Mouse (Mus musculus) ovary, postnatal 14 days (tissue): Measurements from ENCODE around the gene Ap2b1.

Experiments
- DNase-seq: peaks from one replicate; pipeline ENCODE4 v3.0.0; 2022; ENCODE audit warnings: low spot score

Ap2b1 gene

DNA sequence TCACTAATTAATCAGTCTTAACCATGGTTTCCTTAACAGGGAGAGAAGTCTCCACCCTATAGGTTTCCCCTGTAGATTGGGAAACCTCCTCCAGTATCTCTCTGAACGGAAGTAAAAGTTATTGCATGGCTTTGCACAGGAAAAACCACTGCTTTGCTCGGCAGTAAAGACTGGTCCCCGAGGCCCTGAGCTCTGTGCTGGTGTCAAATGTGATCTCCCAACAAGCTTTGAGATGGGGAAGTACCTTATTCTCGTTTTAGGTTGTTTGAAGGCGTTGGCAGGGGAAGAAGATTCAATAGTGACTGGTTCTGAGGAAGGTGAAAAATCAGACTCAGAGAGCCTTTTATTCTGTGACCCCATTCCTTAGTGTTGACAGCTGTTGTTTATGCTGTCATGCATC, 99.9 kb downstream of the Ap2b1 start:
- DNase-seq: no peak

DNA sequence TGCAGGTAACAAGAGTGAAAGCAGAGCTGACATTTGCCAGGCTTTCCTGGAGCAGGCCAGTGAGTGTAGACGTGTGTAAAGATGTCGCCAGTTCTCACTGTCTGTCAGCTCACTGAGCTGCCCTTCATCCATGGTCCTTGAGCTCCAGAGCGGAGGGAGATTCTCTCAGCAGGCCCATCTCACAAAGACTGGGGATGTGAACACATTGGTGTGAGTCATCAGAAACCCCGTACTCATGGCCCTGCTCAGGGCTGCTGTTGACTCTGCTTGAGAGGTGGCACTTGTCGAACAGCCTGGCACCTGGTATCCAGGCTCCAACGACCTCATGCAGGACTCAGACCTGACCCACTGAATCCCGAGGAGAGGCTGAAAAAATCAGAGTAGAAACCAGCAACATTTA, 105.0 kb downstream of the Ap2b1 start:
- DNase-seq: no peak

DNA sequence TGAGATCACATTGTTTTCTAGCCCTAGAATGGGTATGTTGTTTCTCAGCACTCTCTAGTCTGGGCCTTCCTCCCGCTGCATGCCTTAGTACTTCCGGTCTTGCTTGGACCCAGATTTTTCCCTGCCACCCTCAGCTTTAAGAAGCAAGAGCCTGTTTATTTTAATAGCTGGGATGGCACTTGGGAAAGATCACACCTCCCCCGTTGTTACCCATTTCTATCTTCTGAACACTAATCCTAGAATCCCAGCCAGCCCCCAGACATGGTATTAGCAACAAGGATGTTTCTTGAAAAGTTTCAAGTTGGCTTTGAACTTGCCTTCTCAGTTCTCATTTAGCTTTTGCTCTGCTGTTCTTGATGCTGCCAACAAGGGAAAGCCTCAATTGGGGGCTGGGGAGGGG, 107.6 kb downstream of the Ap2b1 start:
- DNase-seq: no peak

GRCm38 (mm10) chr11:83408242-83408641, 109.4 kb downstream of the Ap2b1 start:
- DNase-seq: no peak

DNA sequence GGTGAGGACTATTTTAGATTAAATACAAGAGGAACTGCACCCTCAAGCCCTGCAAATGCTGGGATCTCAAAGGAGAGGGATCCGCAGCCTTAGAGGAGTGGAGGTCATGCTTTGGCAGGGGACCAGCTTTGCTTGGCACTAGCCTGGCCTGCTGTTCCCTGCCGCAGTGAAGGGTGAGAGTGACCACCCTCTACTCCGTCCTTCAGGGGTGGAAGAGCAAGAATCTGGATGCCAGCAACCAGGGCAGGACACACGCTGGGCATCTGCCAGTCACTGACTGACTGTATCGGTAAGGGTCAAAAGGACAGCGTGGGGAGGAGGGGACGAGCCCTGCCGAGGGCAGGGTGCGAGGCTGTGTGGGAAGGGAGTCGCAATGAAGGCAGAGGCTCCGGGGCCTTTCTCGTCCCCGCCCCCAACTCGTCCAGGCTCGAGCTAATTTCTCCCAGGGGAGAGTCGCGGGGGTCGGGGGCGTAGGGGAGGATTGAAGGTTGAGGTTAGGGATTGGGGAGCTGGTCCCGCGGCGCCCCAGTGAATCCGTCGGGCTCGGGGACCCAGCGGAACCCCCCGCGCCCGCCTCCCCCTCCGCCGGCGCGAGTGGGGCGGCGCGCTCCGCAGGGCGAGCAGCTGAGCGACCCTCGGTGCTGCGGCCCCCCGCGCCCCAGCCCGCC, 110.4 kb downstream of the Ap2b1 start, which contains the start of gene Rasl10b:
Rasl10b (plus strand) TSS at position 51 of the 668 bp plus-strand sequence.
- no peak for DNase-seq

- no peak for DNase-seq
Observed at GRCm38 (mm10) chr11:83409792-83410291, 111.0 kb downstream of the Ap2b1 start.

DNA sequence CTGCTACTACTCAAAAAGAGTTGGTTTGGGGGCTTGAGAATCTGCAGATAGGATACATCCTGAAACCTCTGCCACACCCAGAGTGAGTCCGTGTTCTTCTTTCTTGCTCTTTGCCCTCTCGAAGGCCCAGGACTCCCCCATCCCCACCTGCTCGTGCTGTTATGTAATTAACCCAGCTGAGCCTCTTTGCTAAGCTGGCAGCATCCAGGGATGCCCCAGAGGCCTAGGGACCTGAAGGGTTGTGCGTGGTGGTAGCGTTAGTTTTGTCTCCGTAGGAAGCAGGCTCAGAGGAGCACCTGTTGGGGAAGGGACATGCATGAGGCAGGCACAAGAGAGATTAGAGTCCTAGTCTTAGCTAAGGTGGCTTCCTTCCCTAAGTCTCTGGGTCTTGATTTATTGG, 111.7 kb downstream of the Ap2b1 start:
- no peak for DNase-seq

- peak; percentile 44 for DNase-seq
Observed at GRCm38 (mm10) chr11:83417080-83417479, 118.3 kb downstream of the Ap2b1 start.

DNA sequence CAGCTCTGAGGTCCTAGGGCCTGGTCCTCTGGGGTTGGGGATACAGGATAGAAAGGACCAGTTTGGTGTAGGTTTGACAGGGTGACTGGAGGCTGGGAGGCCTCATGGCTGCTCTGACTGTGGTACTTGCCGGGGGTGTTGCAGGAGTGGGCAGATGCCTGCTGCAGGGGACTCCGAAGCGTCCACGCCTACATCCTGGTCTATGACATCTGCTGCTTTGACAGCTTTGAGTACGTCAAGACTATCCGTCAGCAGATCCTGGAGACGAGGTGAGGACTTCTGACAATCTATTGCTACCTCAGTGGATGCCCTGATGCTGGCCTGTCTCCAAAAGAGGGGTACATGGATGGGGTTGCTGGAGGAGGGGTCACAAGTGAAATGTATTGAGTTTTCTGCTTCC, 118.9 kb downstream of the Ap2b1 start:
- DNase-seq: no peak

DNA sequence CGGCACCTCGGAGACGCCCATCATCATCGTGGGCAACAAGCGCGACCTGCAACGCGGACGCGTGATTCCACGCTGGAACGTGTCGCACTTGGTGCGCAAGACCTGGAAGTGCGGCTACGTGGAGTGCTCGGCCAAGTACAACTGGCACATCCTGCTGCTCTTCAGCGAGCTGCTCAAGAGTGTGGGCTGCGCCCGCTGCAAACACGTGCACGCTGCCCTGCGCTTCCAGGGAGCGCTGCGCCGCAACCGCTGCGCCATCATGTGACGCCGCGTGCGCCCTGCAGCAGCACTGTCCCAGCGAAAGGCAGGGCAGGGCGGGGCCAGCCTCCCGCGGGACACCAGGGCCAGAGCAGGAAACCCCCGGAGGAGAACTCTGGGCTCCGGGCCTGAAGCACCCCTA, 119.7 kb downstream of the Ap2b1 start:
- DNase-seq: no peak

DNA sequence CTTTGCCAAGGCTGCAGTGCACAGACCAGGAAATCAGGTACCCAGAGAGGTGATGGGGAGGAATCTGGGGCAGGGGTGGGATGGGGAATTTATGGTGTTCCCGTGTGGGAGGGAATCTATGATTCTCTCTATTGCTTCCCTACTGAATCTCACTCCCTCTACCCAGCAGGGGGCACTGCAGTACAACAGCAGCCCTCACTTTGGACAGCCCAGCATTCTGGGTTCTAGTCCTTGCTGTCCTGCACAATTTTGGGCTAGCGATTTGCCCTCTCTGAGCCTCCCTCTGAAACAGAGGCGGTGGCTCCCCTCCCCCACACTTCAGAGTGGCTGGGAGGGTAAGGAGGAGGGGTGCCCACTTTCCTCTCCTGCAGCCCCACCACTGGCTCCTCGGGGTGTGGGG, 121.5 kb downstream of the Ap2b1 start:
- no peak for DNase-seq

- peak; percentile 63 for DNase-seq
Observed at GRCm38 (mm10) chr11:83421305-83421704, 122.5 kb downstream of the Ap2b1 start.

GRCm38 (mm10) chr11:83424681-83425080, 125.9 kb downstream of the Ap2b1 start:
- DNase-seq: peak; percentile 69

- DNase-seq: no peak
Observed at GRCm38 (mm10) chr11:83426964-83427363, 128.1 kb downstream of the Ap2b1 start.

DNA sequence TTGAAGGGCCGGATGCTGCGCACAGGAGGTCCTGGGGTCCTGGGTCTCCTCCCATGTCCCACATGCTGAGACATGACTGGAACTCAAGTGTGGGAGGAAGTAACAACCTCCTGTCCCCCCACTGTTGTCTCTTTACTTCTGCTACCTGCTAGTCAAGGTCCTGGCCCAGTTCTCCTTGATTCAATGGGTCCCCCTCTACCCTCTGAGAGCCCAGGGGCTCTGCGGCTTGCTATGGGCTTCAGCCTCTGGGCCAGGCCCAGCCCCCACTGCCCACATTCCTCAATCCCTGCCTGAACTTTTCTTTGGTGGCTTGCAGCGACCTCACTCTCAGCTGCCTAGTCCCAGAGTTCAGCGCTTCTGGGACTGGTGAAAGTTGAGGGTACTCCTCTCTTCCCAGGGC, 130.5 kb downstream of the Ap2b1 start, which contains the start of gene Gas2l2:
Gas2l2 (minus strand) TSS at position 101 of the 400 bp plus-strand sequence.
- DNase-seq: no peak

DNA sequence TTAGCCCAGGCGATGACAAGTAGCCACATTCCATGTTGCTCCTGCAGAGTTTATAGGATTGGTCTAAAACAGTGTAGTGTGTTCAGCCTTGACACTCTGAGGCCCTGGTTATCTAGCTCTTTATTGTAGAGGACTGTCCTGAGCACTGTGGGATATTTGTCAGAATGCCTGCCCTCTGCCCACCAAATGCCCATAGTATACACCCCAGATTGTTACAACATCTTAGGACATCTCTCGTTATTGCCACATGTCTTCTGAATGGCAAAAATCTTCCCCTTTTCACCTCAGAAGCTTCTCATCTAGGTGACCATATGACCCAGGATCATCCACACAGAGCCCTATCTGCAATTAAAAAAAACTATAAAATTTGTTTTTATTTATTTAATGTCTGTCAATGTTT, 133.7 kb downstream of the Ap2b1 start:
- DNase-seq: no peak

- no peak for DNase-seq
Observed at GRCm38 (mm10) chr11:83437377-83437776, 138.6 kb downstream of the Ap2b1 start, which contains the start of gene 1700020L24Rik. Gene 1700020L24Rik, plus strand, starts transcription at chr11:83437677.

DNA sequence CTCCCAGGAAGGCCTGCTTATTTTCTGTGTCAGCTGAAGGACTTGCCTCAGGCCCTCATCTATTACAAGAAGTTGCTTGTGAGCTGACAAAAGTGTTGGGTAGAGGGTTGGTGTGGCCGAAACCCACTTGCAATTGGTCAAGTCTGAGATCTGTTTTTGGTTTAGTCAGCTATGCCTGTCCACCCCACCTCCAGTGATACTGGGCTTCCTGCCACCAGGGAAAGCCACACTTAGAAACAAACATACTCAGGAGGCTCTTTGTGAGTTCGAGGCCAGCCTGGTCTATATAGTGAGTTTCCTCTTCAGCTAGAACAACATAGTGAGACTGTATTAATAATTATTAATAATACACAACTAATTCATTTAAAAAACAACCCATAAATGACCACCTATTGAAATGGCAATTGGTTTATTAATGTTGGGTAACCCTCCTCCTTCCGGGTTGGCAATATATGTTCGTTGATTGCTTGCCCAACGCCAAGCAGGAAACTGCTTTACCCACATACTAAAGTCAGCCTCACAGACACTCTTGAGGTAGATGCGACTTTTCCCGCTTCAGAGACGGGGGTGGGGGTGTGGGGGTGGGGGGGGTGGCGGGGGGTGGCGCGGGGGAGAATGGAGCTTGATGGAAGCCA, 140.7 kb downstream of the Ap2b1 start:
- no peak for DNase-seq

- peak; percentile 77 for DNase-seq
Observed at GRCm38 (mm10) chr11:83440081-83441064, 141.5 kb downstream of the Ap2b1 start.

- DNase-seq: no peak
Observed at GRCm38 (mm10) chr11:83441235-83441634, 142.4 kb downstream of the Ap2b1 start.

GRCm38 (mm10) chr11:83442596-83443267, 143.9 kb downstream of the Ap2b1 start:
- peak; percentile 74 for DNase-seq

- DNase-seq: no peak
Observed at GRCm38 (mm10) chr11:83443824-83444223, 145.0 kb downstream of the Ap2b1 start.
